Mouse (Mus musculus) liver, postnatal 0 days (tissue): ENCODE data around the gene Fermt1.

ENCODE experiments used
- CTCF ChIP-seq: sonication (generic); IDR thresholded peaks from 2 replicates; pipeline ENCODE4 v1.5.1; 2016; ENCODE audit warnings: antibody characterized with exemption, low read depth
- EP300 ChIP-seq: IDR thresholded peaks from 2 replicates; pipeline ENCODE4 v1.6.1; 2016; ENCODE audit warnings: antibody characterized with exemption, low read depth, mild to moderate bottlenecking

- TF ChIP-seq CTCF (no peak), EP300 (no peak)
Observed at GRCm38 (mm10) chr2:132943596-132943995, 2.1 kb downstream of the Fermt1 start.
